Mouse (Mus musculus): ENCODE data around the gene Cdkn2aipnl.

GRCm38 (mm10) chr11:51943500-51943841 lies 24.0 kb upstream of the Cdkn2aipnl start:
- no peak for TF ChIP-seq CTCF (IDR thresholded peaks at IDR 0.05; ENCODE audit: extremely low read depth, insufficient read depth, low read length)
- no peak for TF ChIP-seq POLR2A (IDR thresholded peaks at IDR 0.05; ENCODE audit: extremely low read depth, insufficient read depth, low read length)
